Mouse (Mus musculus): ENCODE measurements at regions not wholly inside any gene's neighbourhood (a gene's known extent, or its start where the extent isn't known, plus 50 kb on each side); places are given as distances from the start of the nearest gene placed in this dataset.
A peak's percentile ranks its signal among the peaks of the same experiment; 100 is the strongest.

GRCm38 (mm10) chr11:45538011-45538410, 313.8 kb upstream of the Clint1 start:
- DNase-seq: peak; percentile 94 to 95

GRCm38 (mm10) chr11:45539459-45539858, 312.4 kb upstream of the Clint1 start:
- DNase-seq: peak; percentile 93 to 95

GRCm38 (mm10) chr11:45544531-45544930, 307.3 kb upstream of the Clint1 start:
- no peak for DNase-seq

GRCm38 (mm10) chr11:45545896-45546626, 305.8 kb upstream of the Clint1 start:
- DNase-seq: no peak

GRCm38 (mm10) chr11:45546861-45547260, 305.0 kb upstream of the Clint1 start:
- no peak for DNase-seq

- no peak for DNase-seq
Measured at GRCm38 (mm10) chr11:45550376-45550775, 301.5 kb upstream of the Clint1 start.

- DNase-seq: peak; percentile 18 to 40
Measured at GRCm38 (mm10) chr11:45577469-45578154, 274.2 kb upstream of the Clint1 start.

GRCm38 (mm10) chr11:45592335-45592734, 259.5 kb upstream of the Clint1 start:
- DNase-seq: peak; percentile 38 to 75

GRCm38 (mm10) chr11:45592890-45593642, 258.8 kb upstream of the Clint1 start:
- peak; percentile 24 to 26 for DNase-seq

- DNase-seq: no peak
Measured at GRCm38 (mm10) chr11:45595372-45595771, 256.5 kb upstream of the Clint1 start.

GRCm38 (mm10) chr11:45621824-45622223, 230.0 kb upstream of the Clint1 start:
- no peak for DNase-seq

- peak; percentile 37 to 55 for DNase-seq
Measured at GRCm38 (mm10) chr11:45622701-45623100, 229.2 kb upstream of the Clint1 start.

GRCm38 (mm10) chr11:45624233-45624632, 227.6 kb upstream of the Clint1 start:
- no peak for DNase-seq

- peak; percentile 12 to 14 for DNase-seq
Measured at GRCm38 (mm10) chr11:45629250-45629649, 222.6 kb upstream of the Clint1 start.

GRCm38 (mm10) chr11:45634535-45635235, 217.2 kb upstream of the Clint1 start:
- DNase-seq: no peak

GRCm38 (mm10) chr11:45635896-45636295, 216.0 kb upstream of the Clint1 start:
- no peak for DNase-seq

- DNase-seq: no peak
Measured at GRCm38 (mm10) chr11:45639236-45639635, 212.6 kb upstream of the Clint1 start.

- no peak for DNase-seq
Measured at GRCm38 (mm10) chr11:45642142-45642756, 209.6 kb upstream of the Clint1 start.

- no peak for DNase-seq
Measured at GRCm38 (mm10) chr11:45643629-45644325, 208.1 kb upstream of the Clint1 start.

- DNase-seq: peak in 1 of 2 experiments; percentile 8
Measured at GRCm38 (mm10) chr11:45645815-45646214, 206.0 kb upstream of the Clint1 start.

- peak; percentile 48 to 70 for DNase-seq
Measured at GRCm38 (mm10) chr11:45647888-45648287, 204.0 kb upstream of the Clint1 start.

- DNase-seq: no peak
Measured at GRCm38 (mm10) chr11:45656260-45656659, 195.6 kb upstream of the Clint1 start.

All from cerebellum, postnatal 14 days (tissue).